Mouse (Mus musculus) limb, embryonic 12.5 days (tissue): ENCODE results near the gene Gadd45g. TPM values are rescaled to one million over a fixed set of nuclear protein-coding genes. Genes with fewer than 3 reads are reported as not detected.
"Not testable (repeated sequence)": the region's sequence is repeated elsewhere in the genome, so short reads cannot be mapped to it uniquely, and the experiment has no call there.

Experiments
- ATAC-seq: fragments of 200-750 bp; cut with Nextera tagmentation; 2 replicates; pipeline ENCODE4 v1.8.0; 2017; ENCODE audit warnings: low read depth, moderate TSS enrichment; ENCODE audit not compliant: insufficient number of reproducible peaks, insufficient read depth, low FRiP score, low TSS enrichment
- H3K27ac ChIP-seq: fragments of 300-500 bp; sonication (generic); 2 replicates; pipeline ENCODE4 v1.5.1; 2016; ENCODE audit warnings: mild to moderate bottlenecking, moderate library complexity
- H3K27me3 ChIP-seq: fragments of 300-500 bp; sonication (generic); 2 replicates; pipeline ENCODE4 v1.6.1; 2016; ENCODE audit warnings: mild to moderate bottlenecking, moderate library complexity
- H3K36me3 ChIP-seq: fragments of 300-500 bp; sonication (generic); 2 replicates; pipeline ENCODE4 v1.6.1; 2016; ENCODE audit warnings: mild to moderate bottlenecking, moderate library complexity
- H3K4me1 ChIP-seq: fragments of 300-500 bp; sonication (generic); replicated peaks from 2 replicates; pipeline ENCODE4 v1.6.1; 2016
- H3K4me2 ChIP-seq: fragments of 300-500 bp; sonication (generic); 2 replicates; pipeline ENCODE4 v1.6.1; 2016; ENCODE audit warnings: mild to moderate bottlenecking, moderate library complexity
- H3K4me3 ChIP-seq: fragments of 300-500 bp; sonication (generic); replicated peaks from 2 replicates; pipeline ENCODE4 v1.5.1; 2016; ENCODE audit warnings: mild to moderate bottlenecking
- H3K9ac ChIP-seq: fragments of 300-500 bp; sonication (generic); replicated peaks from 2 replicates; pipeline ENCODE4 v1.6.1; 2016; ENCODE audit warnings: mild to moderate bottlenecking, moderate library complexity
- H3K9me3 ChIP-seq: fragments of 300-500 bp; sonication (generic); 2 replicates; pipeline ENCODE4 v1.6.1; 2016; ENCODE audit warnings: mild to moderate bottlenecking, moderate library complexity
- WGBS: fragments of 180-500 bp; shearing (Covaris S2); methylation state at CpG from one replicate; pipeline ENCODE4 v1.1.7; 2016; 5-methylcytosine and 5-hydroxymethylcytosine counted together
- polyA plus RNA-seq: library from polyadenylated mRNA; unstranded; fragments of >200 nt; fragmentation: Nextera tagmentation; extraction: Ambion mirVana; gene quantifications from 2 replicates; pipeline ENCODE4 v1.2.1, GENCODE M21; 2016

The Gadd45g gene
- polyA plus RNA-seq, 1 experiment from 2014 or later: 35.6 TPM

DNA sequence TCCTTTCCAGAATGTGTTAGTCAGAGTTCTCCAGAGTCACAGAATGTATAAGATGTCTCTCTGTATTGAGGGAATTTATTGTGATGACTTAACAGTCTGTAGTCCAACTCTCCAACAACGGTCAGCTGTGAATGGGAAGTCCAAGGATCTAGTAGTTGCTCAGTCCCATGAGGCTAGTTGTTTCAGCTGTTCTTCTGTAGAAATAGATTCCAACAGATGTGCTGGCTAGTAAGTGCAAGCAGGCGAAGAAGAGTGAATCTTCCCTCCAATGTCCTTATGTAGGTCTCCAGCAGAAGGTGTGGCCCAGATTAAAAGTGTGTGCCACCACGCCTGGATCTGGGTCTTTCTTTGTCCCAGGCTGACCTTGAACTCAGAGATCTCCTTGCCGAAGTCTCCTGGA lies 11.3 kb upstream of the Gadd45g start:
- H3K27me3 ChIP-seq, H3K36me3 ChIP-seq, H3K9ac ChIP-seq, H3K4me2 ChIP-seq, ATAC-seq, H3K4me1 ChIP-seq, H3K9me3 ChIP-seq, H3K27ac ChIP-seq, H3K4me3 ChIP-seq: not testable (repeated sequence)
- WGBS: 86% methylated on average over 4 of the region's 4 CpGs

DNA sequence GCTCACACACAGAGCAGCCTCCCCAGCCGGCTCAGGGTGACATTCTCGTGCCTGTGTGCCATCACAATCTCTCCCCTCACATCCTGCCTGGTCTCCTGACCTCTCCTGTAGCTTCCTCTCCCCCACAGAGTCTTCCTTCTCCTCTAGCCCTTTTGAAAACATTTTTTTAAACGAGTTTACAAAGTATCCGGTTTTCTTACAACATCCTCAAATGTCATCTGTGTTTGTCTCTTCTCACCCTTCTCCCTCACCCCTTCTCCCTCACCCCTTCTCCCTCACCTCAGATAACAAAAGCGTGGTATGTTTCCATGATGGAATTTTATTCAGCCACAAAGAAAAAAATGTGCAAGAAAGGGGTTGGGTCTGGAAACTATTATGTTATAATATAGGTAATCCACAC lies 9.1 kb upstream of the Gadd45g start:
- H3K27me3 ChIP-seq: peaks cover 10% of the 10 kb centered on the region; the same call in 1 of the 2 replicates
- 46% methylated on average over 5 of the region's 5 CpGs for WGBS
- H3K4me3 ChIP-seq: no peak overlapping the region
- no peaks in the 10 kb centered on the region for H3K9me3 ChIP-seq
- H3K9ac ChIP-seq: no peak overlapping the region
- no peak for ATAC-seq
- H3K36me3 ChIP-seq: no peaks in the 10 kb centered on the region
- H3K4me1 ChIP-seq: peaks cover 22% of the 10 kb centered on the region
- H3K4me2 ChIP-seq: no peak overlapping the region
- H3K27ac ChIP-seq: no peak overlapping the region

GRCm38 (mm10) chr13:51839250-51840026 lies 7.0 kb upstream of the Gadd45g start:
- no peak for ATAC-seq
- no peak overlapping the region for H3K4me3 ChIP-seq
- H3K4me2 ChIP-seq: no peak overlapping the region
- H3K27ac ChIP-seq: no peak overlapping the region
- H3K9me3 ChIP-seq: no peaks in the 10 kb centered on the region
- WGBS: 22% methylated on average over 8 of the region's 8 CpGs
- no peaks in the 10 kb centered on the region for H3K36me3 ChIP-seq
- H3K9ac ChIP-seq: no peak overlapping the region
- H3K27me3 ChIP-seq: peaks cover 10% of the 10 kb centered on the region; the same call in 1 of the 2 replicates
- peaks cover 24% of the 10 kb centered on the region for H3K4me1 ChIP-seq

DNA sequence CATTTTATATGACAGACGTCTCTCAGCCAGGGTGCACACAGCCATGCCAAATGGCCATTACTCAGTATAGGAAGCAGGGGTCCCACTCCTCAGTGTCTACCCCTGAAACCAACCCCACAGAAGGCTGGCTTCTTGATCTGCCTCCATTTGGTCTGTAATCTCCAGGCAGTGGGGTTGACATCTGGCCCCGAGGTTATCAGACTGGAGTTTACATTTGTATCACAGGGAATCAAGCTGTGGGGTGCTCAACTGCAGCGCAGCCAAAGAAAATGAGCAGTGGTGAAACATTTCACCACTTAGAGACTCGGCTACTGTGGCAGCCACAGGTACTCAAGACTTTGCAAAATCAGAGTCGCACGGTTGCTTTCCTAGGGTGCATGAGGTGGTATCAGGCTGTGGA lies 5.8 kb upstream of the Gadd45g start:
- Histone ChIP-seq H3K4me2 (0 out of 2 replicates have a peak overlapping the region, but pooled peaks have one; percentile 48), H3K36me3 (no peaks in the 10 kb centered on the region), H3K4me3 (no peak overlapping the region), H3K9ac (no peak overlapping the region), H3K27me3 (peaks cover 10% of the 10 kb centered on the region; the same call in 1 of the 2 replicates), H3K9me3 (no peaks in the 10 kb centered on the region), H3K27ac (no peak overlapping the region), H3K4me1 (peaks cover 31% of the 10 kb centered on the region)
- WGBS: 37% methylated on average over 6 of the region's 6 CpGs
- ATAC-seq: no peak

DNA sequence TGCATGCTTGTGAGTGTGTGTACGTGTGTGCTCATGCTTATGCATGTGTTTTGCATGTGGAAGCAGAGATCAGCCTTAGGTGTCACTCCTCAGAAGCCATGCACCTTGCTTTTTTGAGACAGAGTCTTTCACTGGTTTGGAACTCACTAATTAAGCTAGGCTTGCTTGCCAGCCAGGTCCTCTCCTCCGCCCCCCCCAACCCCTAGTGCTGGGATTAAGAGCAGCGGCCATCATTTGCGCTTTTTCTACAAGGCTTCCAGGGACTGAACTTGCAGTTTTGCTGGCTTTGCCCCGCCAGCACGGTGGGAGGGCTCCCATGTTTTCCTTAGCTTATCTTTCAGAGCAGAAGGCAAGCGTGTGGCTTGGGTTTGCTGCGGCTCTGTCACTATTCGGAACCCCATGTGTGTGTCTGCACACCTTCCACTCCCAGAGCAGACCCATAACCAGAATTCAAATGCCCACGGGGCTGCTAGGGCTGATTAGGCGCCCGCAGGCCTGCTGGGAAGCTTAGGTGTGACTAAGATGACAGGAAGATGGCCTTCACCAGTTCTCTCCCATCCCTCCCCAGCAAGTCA lies 4.8 kb upstream of the Gadd45g start:
- no peak for ATAC-seq
- H3K4me3 ChIP-seq: peak overlapping the region; percentile 4; the same call in 1 of the 2 replicates
- H3K27me3 ChIP-seq: peaks cover 10% of the 10 kb centered on the region; the same call in 1 of the 2 replicates
- H3K9ac ChIP-seq: no peak overlapping the region
- no peaks in the 10 kb centered on the region for H3K36me3 ChIP-seq
- 8% methylated on average over 12 of the region's 12 CpGs for WGBS
- H3K4me2 ChIP-seq: peak overlapping the region; percentile 48
- peaks cover 31% of the 10 kb centered on the region for H3K4me1 ChIP-seq
- H3K27ac ChIP-seq: peak overlapping the region; percentile 78
- H3K9me3 ChIP-seq: no peaks in the 10 kb centered on the region

DNA sequence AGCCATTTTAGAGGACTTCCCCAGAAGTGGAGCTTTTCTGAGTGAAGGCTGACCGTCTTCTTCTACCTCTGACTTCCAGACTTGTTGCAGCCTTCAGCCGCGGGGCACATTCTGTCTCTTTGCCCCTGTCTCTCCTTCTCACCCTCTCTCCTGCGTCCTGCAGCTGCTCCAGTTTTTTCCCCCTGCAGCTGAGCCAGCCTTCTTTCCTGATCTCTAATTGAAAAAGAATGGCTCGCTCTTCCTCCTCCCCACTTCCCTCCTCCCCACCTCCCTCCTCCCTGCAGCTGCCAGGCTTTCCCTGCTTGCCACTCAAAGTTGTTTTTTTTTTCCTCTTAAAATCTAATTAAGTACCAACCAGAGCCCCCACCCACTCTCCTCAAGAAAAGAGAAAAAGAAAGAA lies 4.3 kb upstream of the Gadd45g start:
- Histone ChIP-seq H3K36me3 (no peaks in the 10 kb centered on the region), H3K4me1 (peaks cover 31% of the 10 kb centered on the region), H3K4me3 (peak overlapping the region; percentile 4; the same call in 1 of the 2 replicates), H3K27me3 (peaks cover 10% of the 10 kb centered on the region; the same call in 1 of the 2 replicates), H3K4me2 (peak overlapping the region; percentile 48), H3K9me3 (no peaks in the 10 kb centered on the region), H3K9ac (no peak overlapping the region), H3K27ac (peak overlapping the region; percentile 78)
- 2% methylated on average over 5 of the region's 5 CpGs for WGBS
- no peak for ATAC-seq

DNA sequence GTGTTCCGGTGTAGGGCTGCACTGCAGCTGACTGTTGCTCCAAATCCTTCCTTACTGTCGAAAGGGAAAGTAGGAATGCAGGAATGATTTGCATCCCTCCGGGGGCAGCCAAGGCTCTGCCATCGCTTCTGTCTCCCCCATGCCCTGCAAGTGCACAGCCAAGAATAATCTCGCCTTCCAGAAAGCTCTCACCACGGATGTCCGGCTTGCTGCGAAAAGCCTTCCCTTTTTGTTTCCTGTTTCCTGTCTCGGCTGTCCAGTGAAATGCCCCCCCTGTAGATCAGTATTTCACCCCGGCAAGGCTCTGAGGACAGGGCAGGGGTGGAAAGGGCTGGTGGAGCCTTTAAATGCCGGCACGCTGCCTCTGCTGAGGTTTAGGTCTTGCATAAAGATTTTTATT lies 3.7 kb upstream of the Gadd45g start:
- Histone ChIP-seq H3K9me3 (no peaks in the 10 kb centered on the region), H3K9ac (no peak overlapping the region), H3K4me1 (peaks cover 34% of the 10 kb centered on the region), H3K27me3 (peaks cover 10% of the 10 kb centered on the region; the same call in 1 of the 2 replicates), H3K4me3 (no peak overlapping the region), H3K36me3 (no peaks in the 10 kb centered on the region), H3K27ac (peak overlapping the region; percentile 26; the same call in 1 of the 2 replicates), H3K4me2 (peak overlapping the region; percentile 48)
- WGBS: 4% methylated on average over 12 of the region's 12 CpGs
- no peak for ATAC-seq

DNA sequence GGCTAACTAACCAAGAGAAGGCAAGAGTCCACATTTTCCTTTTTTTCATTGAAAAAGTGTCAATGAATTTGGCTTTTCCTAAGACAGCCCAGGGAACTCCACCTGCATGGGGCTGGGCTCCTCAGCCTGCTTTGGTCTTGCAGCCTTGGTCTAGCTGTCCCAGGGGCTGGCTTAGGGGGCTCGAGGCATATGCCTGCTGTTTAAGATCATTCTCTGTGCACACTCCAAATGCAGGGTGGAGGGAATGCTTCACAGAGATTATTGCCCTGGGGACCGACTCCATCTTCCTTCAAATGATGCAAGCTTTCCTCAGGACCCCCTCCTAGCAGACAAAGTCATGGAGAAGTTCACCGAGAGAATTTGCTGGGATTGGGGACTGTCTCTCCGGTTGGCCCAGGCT lies 3.2 kb upstream of the Gadd45g start:
- no peaks in the 10 kb centered on the region for H3K9me3 ChIP-seq
- H3K4me2 ChIP-seq: no peak overlapping the region
- H3K4me3 ChIP-seq: no peak overlapping the region
- H3K27ac ChIP-seq: no peak overlapping the region
- H3K36me3 ChIP-seq: no peaks in the 10 kb centered on the region
- WGBS: 61% methylated on average over 4 of the region's 4 CpGs
- H3K27me3 ChIP-seq: peaks cover 10% of the 10 kb centered on the region; the same call in 1 of the 2 replicates
- no peak for ATAC-seq
- H3K9ac ChIP-seq: no peak overlapping the region
- H3K4me1 ChIP-seq: peaks cover 40% of the 10 kb centered on the region

DNA sequence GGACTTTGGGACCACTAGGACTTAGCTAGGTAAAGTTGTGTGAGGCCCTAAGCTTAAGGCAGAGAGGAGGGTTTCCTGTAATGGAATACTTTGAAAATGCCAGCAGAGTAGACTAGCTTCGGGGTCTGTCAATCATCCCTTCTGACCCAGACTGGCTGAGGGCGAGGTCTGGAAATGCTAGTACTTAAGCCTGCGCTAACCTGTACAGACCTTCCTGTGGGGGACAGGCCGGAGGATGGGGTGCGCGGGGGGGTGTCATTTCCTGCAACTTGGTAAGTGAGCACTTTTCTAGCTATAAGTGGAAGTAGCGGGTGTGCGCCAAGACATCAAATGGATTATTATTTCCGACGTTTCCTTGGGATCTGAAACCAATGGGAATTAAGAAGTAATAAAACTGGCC lies 2.4 kb upstream of the Gadd45g start:
- peaks cover 48% of the 10 kb centered on the region for H3K4me1 ChIP-seq
- no peak overlapping the region for H3K9ac ChIP-seq
- no peaks in the 10 kb centered on the region for H3K36me3 ChIP-seq
- ATAC-seq: no peak
- no peak overlapping the region for H3K4me2 ChIP-seq
- 68% methylated on average over 10 of the region's 10 CpGs for WGBS
- no peak overlapping the region for H3K27ac ChIP-seq
- no peak overlapping the region for H3K4me3 ChIP-seq
- no peaks in the 10 kb centered on the region for H3K9me3 ChIP-seq
- 0 out of 2 replicates have a peak, but pooled peaks cover 3% of the 10 kb centered on the region for H3K27me3 ChIP-seq

DNA sequence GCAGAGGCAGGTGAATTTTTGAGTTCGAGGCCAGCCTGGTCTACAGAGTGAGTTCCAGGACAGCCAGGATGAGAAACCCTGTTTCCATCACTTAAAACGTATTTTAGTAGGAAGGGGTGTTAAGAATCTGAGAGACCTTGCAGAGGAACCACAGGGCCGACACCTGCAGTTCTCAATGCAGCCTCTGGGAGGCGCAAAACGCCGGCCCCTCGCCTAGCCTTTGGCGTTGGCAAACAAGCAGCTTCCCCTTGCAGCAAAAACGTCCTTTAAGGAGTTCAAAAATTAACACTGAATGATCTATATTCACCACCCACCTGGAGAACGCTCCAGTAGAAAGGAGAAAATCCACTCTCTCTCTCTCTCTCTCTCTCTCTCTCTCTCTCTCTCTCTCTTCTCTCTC lies 1.8 kb upstream of the Gadd45g start:
- Histone ChIP-seq H3K36me3 (no peaks in the 10 kb centered on the region), H3K4me3 (no peak overlapping the region), H3K9me3 (no peaks in the 10 kb centered on the region), H3K27ac (no peak overlapping the region), H3K9ac (no peak overlapping the region), H3K4me2 (no peak overlapping the region), H3K4me1 (peaks cover 53% of the 10 kb centered on the region), H3K27me3 (no peaks in the 10 kb centered on the region)
- ATAC-seq: no peak
- 18% methylated on average over 10 of the region's 10 CpGs for WGBS

- H3K27ac ChIP-seq: no peak overlapping the region
- WGBS: 20% methylated on average over 10 of the region's 10 CpGs
- H3K9ac ChIP-seq: no peak overlapping the region
- H3K27me3 ChIP-seq: no peaks in the 10 kb centered on the region; the same call in 1 of the 2 replicates
- peak overlapping the region; percentile 95 for H3K4me2 ChIP-seq
- H3K36me3 ChIP-seq: no peaks in the 10 kb centered on the region
- H3K9me3 ChIP-seq: no peaks in the 10 kb centered on the region
- H3K4me3 ChIP-seq: peak overlapping the region; percentile 58; the same call in 1 of the 2 replicates
- H3K4me1 ChIP-seq: peaks cover 57% of the 10 kb centered on the region
- no peak for ATAC-seq
Measured at GRCm38 (mm10) chr13:51845072-51845471, 1.4 kb upstream of the Gadd45g start.
